Mouse (Mus musculus) myocyte (in vitro differentiated cells): Measurements from ENCODE around the gene Ccr9. TPM values are rescaled to one million over a fixed set of nuclear protein-coding genes. Genes with fewer than 3 reads are reported as not detected.

Experiments used
- H3K27me3 ChIP-seq: one replicate; pipeline ENCODE4 v1.6.1; 2011; ENCODE audit not compliant: control insufficient read depth, insufficient read depth, insufficient read length
- H3K36me3 ChIP-seq: one replicate; pipeline ENCODE4 v1.6.1; 2011; ENCODE audit not compliant: control insufficient read depth, insufficient read depth
- H3K4me2 ChIP-seq: one replicate; pipeline ENCODE4 v1.6.1; 2011; ENCODE audit warnings: low read depth, control low read depth
- H3K4me3 ChIP-seq: one replicate; pipeline ENCODE4 v1.5.1; 2011; ENCODE audit warnings: mild to moderate bottlenecking, control low read depth, moderate library complexity
- H3K79me2 ChIP-seq: one replicate; pipeline ENCODE4 v1.6.1; 2011; ENCODE audit not compliant: control insufficient read depth, insufficient read depth
- H3ac ChIP-seq: one replicate; pipeline ENCODE4 v1.6.1; 2011; ENCODE audit not compliant: control insufficient read depth, insufficient read length
- CEBPB ChIP-seq: IDR thresholded peaks from 2 replicates; pipeline ENCODE4 v1.6.1; 2011; ENCODE audit warnings: mild to moderate bottlenecking, moderate library complexity; ENCODE audit not compliant: poor library complexity, insufficient read depth, severe bottlenecking
- E2F4 ChIP-seq: IDR thresholded peaks from one replicate; pipeline ENCODE4 v1.6.1; 2011; ENCODE audit warnings: mild to moderate bottlenecking, control low read depth, moderate library complexity; ENCODE audit not compliant: insufficient read depth
- MAX ChIP-seq: IDR thresholded peaks from one replicate; pipeline ENCODE4 v1.6.1; 2011; ENCODE audit warnings: low read depth, mild to moderate bottlenecking, control low read depth
- MYOD1 ChIP-seq, 3 experiments: IDR thresholded peaks; one replicate each; pipeline ENCODE4 v1.6.1; 2011; ENCODE audit warnings: control low read depth in 2 of 3, low read depth in 2 of 3, mild to moderate bottlenecking in 2 of 3, moderate library complexity in 1 of 3; ENCODE audit not compliant: insufficient read length in 2 of 3, control insufficient read depth in 1 of 3
- MYOG ChIP-seq, 3 experiments: IDR thresholded peaks; one replicate each; pipeline ENCODE4 v1.6.1; 2011; ENCODE audit warnings: control low read depth in 2 of 3, low read depth in 2 of 3, mild to moderate bottlenecking in 2 of 3; ENCODE audit not compliant: insufficient read length in 2 of 3, control insufficient read depth in 1 of 3, insufficient read depth in 1 of 3
- POLR2A ChIP-seq: IDR thresholded peaks from one replicate; pipeline ENCODE4 v1.6.1; 2011; ENCODE audit warnings: low read depth, mild to moderate bottlenecking, control low read depth, moderate library complexity; ENCODE audit not compliant: insufficient read length
- POLR2AphosphoS2 ChIP-seq: IDR thresholded peaks from one replicate; pipeline ENCODE4 v1.6.1; 2011; ENCODE audit warnings: low read depth, control low read depth; ENCODE audit not compliant: insufficient read length
- REST ChIP-seq: IDR thresholded peaks from one replicate; pipeline ENCODE4 v1.6.1; 2011; ENCODE audit warnings: mild to moderate bottlenecking, control low read depth, moderate library complexity; ENCODE audit not compliant: insufficient read depth, insufficient read length
- SRF ChIP-seq: IDR thresholded peaks from one replicate; pipeline ENCODE4 v1.6.1; 2011; ENCODE audit warnings: low read depth; ENCODE audit not compliant: control insufficient read depth, insufficient read length
- TCF12 ChIP-seq: IDR thresholded peaks from one replicate; pipeline ENCODE4 v1.6.1; 2011; ENCODE audit warnings: mild to moderate bottlenecking, control low read depth; ENCODE audit not compliant: poor library complexity, insufficient read depth, severe bottlenecking
- TCF3 ChIP-seq: IDR thresholded peaks from one replicate; pipeline ENCODE4 v1.6.1; 2011; ENCODE audit warnings: low read depth, control low read depth; ENCODE audit not compliant: insufficient read length
- USF1 ChIP-seq: IDR thresholded peaks from one replicate; pipeline ENCODE4 v1.6.1; 2011; ENCODE audit warnings: low read depth, mild to moderate bottlenecking, control low read depth, moderate library complexity
- polyA plus RNA-seq: library from polyadenylated mRNA; unstranded; fragments of >200 nt; fragmentation: generic; extraction: Trizol; gene quantifications from one replicate; pipeline ENCODE4 v1.2.1, GENCODE M21; 2012; ENCODE audit warnings: missing spikeins

Gene Ccr9
- polyA plus RNA-seq, 1 experiment = 0.06 TPM

GRCm38 (mm10) chr9:123758156-123758555 lies 79.9 kb downstream of the Ccr9 start:
- TF ChIP-seq E2F4 (no peak), MYOD1 (IDR thresholded peaks at IDR 0.05; ENCODE audit: control insufficient read depth in 1 of 3, insufficient read length in 2 of 3, low read depth in 2 of 3) (no peak), TCF3 (no peak), USF1 (no peak), TCF12 (no peak), SRF (no peak), MYOG (IDR thresholded peaks at IDR 0.05; ENCODE audit: control insufficient read depth in 1 of 3, insufficient read depth in 1 of 3, insufficient read length in 2 of 3, low read depth in 2 of 3) (no peak), POLR2AphosphoS2 (no peak), MAX (no peak), POLR2A (no peak), CEBPB (no peak), REST (no peak)

GRCm38 (mm10) chr9:123758645-123759044 lies 80.4 kb downstream of the Ccr9 start:
- H3K4me2 ChIP-seq = no peak overlapping the region
- no peak overlapping the region for H3K4me3 ChIP-seq
- H3K36me3 ChIP-seq = no peaks in the 10 kb centered on the region
- H3ac ChIP-seq = no peak overlapping the region
- H3K79me2 ChIP-seq = no peaks in the 10 kb centered on the region
- no peaks in the 10 kb centered on the region for H3K27me3 ChIP-seq
- TF ChIP-seq TCF12 (no peak), MYOG (IDR thresholded peaks at IDR 0.05; ENCODE audit: control insufficient read depth in 1 of 3, insufficient read depth in 1 of 3, insufficient read length in 2 of 3, low read depth in 2 of 3) (no peak), MAX (no peak), POLR2A (no peak), POLR2AphosphoS2 (no peak), TCF3 (no peak), E2F4 (no peak), SRF (no peak), CEBPB (no peak), USF1 (no peak), REST (no peak), MYOD1 (IDR thresholded peaks at IDR 0.05; ENCODE audit: control insufficient read depth in 1 of 3, insufficient read length in 2 of 3, low read depth in 2 of 3) (no peak)

More at GRCm38 (mm10) chr9:123758156-123758555, 79.9 kb downstream of the Ccr9 start:
- Histone ChIP-seq H3K4me3 (no peak overlapping the region), H3K4me2 (no peak overlapping the region), H3K27me3 (no peaks in the 10 kb centered on the region), H3K36me3 (no peaks in the 10 kb centered on the region), H3ac (no peak overlapping the region), H3K79me2 (no peaks in the 10 kb centered on the region)

DNA sequence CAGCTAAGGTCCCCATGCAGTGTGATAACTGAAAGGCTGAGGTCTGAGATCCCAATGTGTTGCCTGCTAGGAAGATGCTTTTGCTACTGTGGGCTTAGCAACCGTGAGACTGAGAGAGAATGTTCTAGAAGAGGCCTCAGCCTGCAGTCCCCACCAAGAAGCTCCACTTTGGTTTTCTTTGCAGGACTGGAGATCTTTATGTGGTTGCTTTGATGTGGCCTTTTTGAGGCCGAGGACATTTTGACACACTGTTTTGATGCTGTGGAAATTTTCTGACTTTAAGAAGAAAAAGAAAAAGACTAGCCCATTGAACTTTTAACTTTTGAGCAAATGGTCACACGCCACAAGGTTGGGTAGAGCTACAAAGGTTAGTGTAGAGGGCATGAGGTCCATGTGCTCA lies 82.6 kb downstream of the Ccr9 start:
- Histone ChIP-seq H3K4me2 (no peak overlapping the region), H3K36me3 (no peaks in the 10 kb centered on the region), H3K27me3 (no peaks in the 10 kb centered on the region), H3K79me2 (no peaks in the 10 kb centered on the region), H3K4me3 (no peak overlapping the region), H3ac (no peak overlapping the region)
- TF ChIP-seq E2F4 = no peak
- no peak for TF ChIP-seq POLR2AphosphoS2
- no peak for TF ChIP-seq REST
- TF ChIP-seq CEBPB = no peak
- TF ChIP-seq POLR2A = no peak
- TF ChIP-seq TCF12 = no peak
- TF ChIP-seq MYOG (IDR thresholded peaks at IDR 0.05; ENCODE audit: control insufficient read depth in 1 of 3, insufficient read depth in 1 of 3, insufficient read length in 2 of 3, low read depth in 2 of 3) = no peak
- no peak for TF ChIP-seq MYOD1 (IDR thresholded peaks at IDR 0.05; ENCODE audit: control insufficient read depth in 1 of 3, insufficient read length in 2 of 3, low read depth in 2 of 3)
- no peak for TF ChIP-seq TCF3

- Histone ChIP-seq H3K36me3 (no peaks in the 10 kb centered on the region), H3K79me2 (no peaks in the 10 kb centered on the region), H3K27me3 (no peaks in the 10 kb centered on the region), H3K4me2 (peak overlapping the region; percentile 40), H3K4me3 (no peak overlapping the region), H3ac (no peak overlapping the region)
- TF ChIP-seq E2F4 (no peak), MYOD1 (IDR thresholded peaks at IDR 0.05; ENCODE audit: control insufficient read depth in 1 of 3, insufficient read length in 2 of 3, low read depth in 2 of 3) (peak in 2 of 3 experiments; percentile 71 to 93), CEBPB (no peak), MAX (no peak), POLR2AphosphoS2 (no peak), MYOG (IDR thresholded peaks at IDR 0.05; ENCODE audit: control insufficient read depth in 1 of 3, insufficient read depth in 1 of 3, insufficient read length in 2 of 3, low read depth in 2 of 3) (peak; percentile 47 to 84 (median 64)), SRF (no peak), TCF12 (peak; percentile 23)
Measured at GRCm38 (mm10) chr9:123762886-123763285, 84.6 kb downstream of the Ccr9 start.

DNA sequence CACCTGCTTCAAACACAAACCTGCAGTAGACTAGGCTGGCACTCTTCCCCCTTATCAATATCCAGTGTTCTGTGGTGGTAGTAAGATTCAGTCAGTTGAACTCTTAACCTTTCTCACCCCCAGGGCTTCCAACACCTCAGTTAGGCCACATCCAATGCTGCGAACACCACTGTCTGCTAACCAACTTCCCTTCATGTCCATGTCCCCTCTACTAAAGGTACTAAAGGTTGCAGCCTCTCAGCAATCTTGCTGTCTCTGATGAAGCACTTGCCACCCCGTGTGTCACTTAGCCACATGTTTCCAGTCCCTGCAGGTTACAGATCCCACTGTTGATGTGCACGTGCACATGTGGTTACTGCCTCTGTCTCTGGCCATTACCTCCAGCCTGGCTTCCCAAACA lies 85.5 kb downstream of the Ccr9 start:
- Histone ChIP-seq H3ac (no peak overlapping the region), H3K79me2 (no peaks in the 10 kb centered on the region), H3K4me2 (peak overlapping the region; percentile 40), H3K4me3 (no peak overlapping the region), H3K36me3 (no peaks in the 10 kb centered on the region), H3K27me3 (no peaks in the 10 kb centered on the region)
- TF ChIP-seq POLR2AphosphoS2 = no peak
- TF ChIP-seq SRF = no peak
- TF ChIP-seq USF1 = no peak
- no peak for TF ChIP-seq CEBPB
- no peak for TF ChIP-seq E2F4
- TF ChIP-seq MYOG (IDR thresholded peaks at IDR 0.05; ENCODE audit: control insufficient read depth in 1 of 3, insufficient read depth in 1 of 3, insufficient read length in 2 of 3, low read depth in 2 of 3) = no peak
- TF ChIP-seq MAX = no peak
- no peak for TF ChIP-seq POLR2A
- TF ChIP-seq TCF3 = no peak
